Mouse (Mus musculus): ENCODE measurements around the gene Btrc. TPM values are rescaled to one million over a fixed set of nuclear protein-coding genes. Genes with fewer than 3 reads are reported as not detected.

The Btrc gene
- 38.0 TPM for polyA plus RNA-seq (2017; shearing (Covaris generic))

GRCm38 (mm10) chr19:45363384-45363926, at the start of gene Btrc:
Btrc (plus strand) TSS chr19:45363734.

GRCm38 (mm10) chr19:45560153-45560890, 196.8 kb downstream of the Btrc start, which contains the start of the genes Poll and Gm17018:
Poll (minus strand) TSS chr19:45560531.
Gm17018 (plus strand) TSS chr19:45560615.

Other genes starting within 250 kb of the Btrc start
- gene Tlx1, start 213.1 kb upstream of the Btrc start, polyA plus RNA-seq (2017; shearing (Covaris generic)), result not detected
- not detected for gene Lbx1, start 127.9 kb upstream of the Btrc start, polyA plus RNA-seq (2017; shearing (Covaris generic))
- gene Poll, start 196.8 kb downstream of the Btrc start, polyA plus RNA-seq (2017; shearing (Covaris generic)), result 19.1 TPM
- gene Gm17018, start 196.9 kb downstream of the Btrc start, polyA plus RNA-seq (2017; shearing (Covaris generic)), result 48.0 TPM